Mouse (Mus musculus) adrenal gland (tissue): ENCODE measurements around the gene Atp5g2.

ENCODE experiments used
- intact Hi-C: fragments of 180-260 bp; cut with DNase I; formaldehyde crosslinking; loops from one replicate; pipeline ENCODE4 v1.15.1; 2025
- microRNA-seq, 2 experiments: library from miRNA; unstranded; fragments of <30 nt; microRNA quantifications; one replicate each; pipeline ENCODE4; 2019

The Atp5g2 gene

DNA sequence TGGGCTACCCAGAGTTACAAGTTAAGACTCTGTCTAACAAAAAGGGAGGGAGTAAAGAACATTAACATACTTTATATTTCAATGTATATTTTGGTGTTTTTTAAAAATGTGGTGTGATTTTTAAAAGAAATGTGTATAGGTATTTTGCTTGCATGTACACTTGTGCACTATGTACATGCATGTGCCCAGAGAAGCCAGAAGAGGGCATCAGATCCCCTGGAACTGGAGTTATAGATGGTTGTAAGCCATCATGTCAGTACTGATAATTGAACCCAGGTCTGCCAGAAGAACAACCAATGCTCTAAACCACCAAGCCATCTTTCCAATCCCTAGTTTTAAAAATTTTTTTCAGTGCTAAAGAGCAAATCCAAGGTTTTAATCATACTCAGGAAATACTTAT, 59.2 kb downstream of the Atp5g2 start:
- intact Hi-C loops: loop anchor here (5.0 kb wide), 1 partner anchor 54 kb away; no protein-coding TSS in a partner anchor

Small RNAs within 50 kb of the gene (microRNA-seq; reads per million reads assigned to microRNA genes)
- 0 reads per million in 2 experiments for gene Mir688
